Mouse (Mus musculus) gastrocnemius, postnatal 4 days (tissue): ENCODE results near the gene Sp4. TPM values are rescaled to one million over a fixed set of nuclear protein-coding genes. Genes with fewer than 3 reads are reported as not detected.

ENCODE experiments used
- DNase-seq, 2 experiments: peaks; one replicate each; pipeline ENCODE4 v3.0.0; 2021 to 2022; ENCODE audit warnings: low spot score in 2 of 2, mixed read lengths in 2 of 2
- total RNA-seq, 2 experiments: library from RNA; stranded (reverse); gene quantifications; 2 replicates each; pipeline ENCODE4 v1.2.3; 2021

Sp4 gene
- total RNA-seq, 2 experiments from 2014 or later = 13.1 to 15.1 TPM

- no peak for DNase-seq
These were observed 19.3 kb downstream of the Sp4 start for GRCm38 (mm10) chr12:118281961-118282360.

- no peak for DNase-seq
These were observed 24.9 kb downstream of the Sp4 start for GRCm38 (mm10) chr12:118276385-118276784.

- DNase-seq = no peak
These were observed 36.3 kb downstream of the Sp4 start for GRCm38 (mm10) chr12:118264905-118265304.

GRCm38 (mm10) chr12:118263878-118264277 lies 37.4 kb downstream of the Sp4 start:
- DNase-seq = no peak

- no peak for DNase-seq
These were observed 45.9 kb downstream of the Sp4 start for GRCm38 (mm10) chr12:118255292-118255782.

- DNase-seq = no peak
These were observed 80.1 kb downstream of the Sp4 start for GRCm38 (mm10) chr12:118221182-118221581.

- DNase-seq = no peak
These were observed 81.2 kb downstream of the Sp4 start for GRCm38 (mm10) chr12:118220062-118220461.

- DNase-seq = no peak
These were observed 89.1 kb downstream of the Sp4 start for GRCm38 (mm10) chr12:118212163-118212562.

- DNase-seq = peak; percentile 18 to 53
These were observed 102.7 kb downstream of the Sp4 start, which contains the start of gene Dnah11 for GRCm38 (mm10) chr12:118198386-118199093. TSS of gene Dnah11 (minus strand) at chr12:118199043.

GRCm38 (mm10) chr12:118196583-118196982 lies 104.7 kb downstream of the Sp4 start:
- DNase-seq = no peak

- DNase-seq = no peak
These were observed 111.7 kb downstream of the Sp4 start for GRCm38 (mm10) chr12:118189535-118189934.

GRCm38 (mm10) chr12:118187663-118188062 lies 113.6 kb downstream of the Sp4 start:
- no peak for DNase-seq

- DNase-seq = no peak
These were observed 114.3 kb downstream of the Sp4 start for GRCm38 (mm10) chr12:118186881-118187489.

- DNase-seq = no peak
These were observed 114.9 kb downstream of the Sp4 start for GRCm38 (mm10) chr12:118186120-118186880.

Other genes starting within 250 kb of the Sp4 start
- under 1 TPM; 0.03 to 0.29 TPM for gene Dnah11, start 102.4 kb downstream of the Sp4 start, total RNA-seq